11 mouse cellular contexts compared by ENCODE assay signal in genomic region chr10:68125919-68126550, GRCm38 (mm10).
DNase-seq lines count a peak whose midpoint lies in the region; ATAC-seq lines count a peak whose summit lies in the region.
"Had no signal": no experiment of that assay in that cellular context is flagged by ENCODE, and none has a peak within 500 bp of the region (broad histone marks: within the 10 kb centered on the region; RNA-seq: fewer than 3 reads in every experiment).

No protein-coding gene starts in this region.

- no peaks in the 10 kb centered on the region for H3K27me3 ChIP-seq in hindbrain, embryonic 13.5 days
- no peaks in the 10 kb centered on the region for H3K27me3 ChIP-seq in hindbrain, embryonic 11.5 days (ENCODE audit: control insufficient read depth, insufficient read depth, low read length)
- H3K27me3 ChIP-seq in limb, embryonic 15.5 days = no peaks in the 10 kb centered on the region

- peaks cover 3% of the 10 kb centered on the region; the same call in 1 of the 2 replicates for H3K4me1 ChIP-seq in hindbrain, embryonic 13.5 days (replicated peaks)
- no peaks in the 10 kb centered on the region for H3K4me1 ChIP-seq in hindbrain, embryonic 11.5 days (replicated peaks; ENCODE audit: control insufficient read depth, insufficient read depth, low read length)
- H3K4me1 ChIP-seq in limb, embryonic 15.5 days = peaks cover 38% of the 10 kb centered on the region; the same call in 1 of the 2 replicates

- peaks cover 4% of the 10 kb centered on the region; the same call in 1 of the 2 replicates for H3K36me3 ChIP-seq in hindbrain, embryonic 13.5 days
- H3K36me3 ChIP-seq in hindbrain, embryonic 11.5 days (ENCODE audit: control insufficient read depth, insufficient read depth, low read length) = no peaks in the 10 kb centered on the region
- H3K36me3 ChIP-seq in limb, embryonic 15.5 days = peaks cover 7% of the 10 kb centered on the region; the same call in 1 of the 2 replicates

- DNase-seq in hindbrain, embryonic 11.5 days (ENCODE audit: low spot score) = no peak
- DNase-seq in 416B (ENCODE audit: low read depth) = peak; percentile 47
- peak; percentile 62 for DNase-seq in adipocyte (ENCODE audit: low spot score)
- DNase-seq in layer of hippocampus, postnatal 25 days (ENCODE audit: extremely low spot score in 1 of 2, low spot score in 1 of 2) = no peak
- DNase-seq in right cerebral cortex, postnatal 4 days = no peak
- DNase-seq: adrenal gland, postnatal 14 days; cerebellum, postnatal 36 days; right cerebral cortex, postnatal 25 days; thymus, adult 2 months had no signal

- no peak overlapping the region for H3K4me2 ChIP-seq in hindbrain, embryonic 13.5 days
- H3K4me2 ChIP-seq in hindbrain, embryonic 11.5 days (replicated peaks; ENCODE audit: low read depth, low read length) = no peak overlapping the region
- no peak overlapping the region for H3K4me2 ChIP-seq in limb, embryonic 15.5 days

- H3K9me3 ChIP-seq in hindbrain, embryonic 13.5 days = no peaks in the 10 kb centered on the region
- no peaks in the 10 kb centered on the region for H3K9me3 ChIP-seq in hindbrain, embryonic 11.5 days (ENCODE audit: control insufficient read depth, low read length)
- H3K9me3 ChIP-seq in limb, embryonic 15.5 days = no peaks in the 10 kb centered on the region

- H3K4me3 ChIP-seq in hindbrain, embryonic 13.5 days = no peak overlapping the region
- H3K4me3 ChIP-seq in hindbrain, embryonic 11.5 days (ENCODE audit: low read depth, low read length) = no peak overlapping the region
- H3K4me3 ChIP-seq in limb, embryonic 15.5 days = no peak overlapping the region

- 57% methylated on average over 8 of the region's 8 CpGs for WGBS in hindbrain, embryonic 13.5 days
- 79% methylated on average over 8 of the region's 8 CpGs for WGBS in hindbrain, embryonic 11.5 days
- 16% methylated on average over 8 of the region's 8 CpGs for WGBS in limb, embryonic 15.5 days

- 0 out of 2 replicates have a peak overlapping the region, but pooled peaks have one; percentile 5 for H3K27ac ChIP-seq in hindbrain, embryonic 13.5 days
- no peak overlapping the region for H3K27ac ChIP-seq in hindbrain, embryonic 11.5 days (ENCODE audit: low read depth, low read length)
- peak overlapping the region; percentile 54 for H3K27ac ChIP-seq in limb, embryonic 15.5 days

- no peak overlapping the region for H3K9ac ChIP-seq in hindbrain, embryonic 13.5 days
- H3K9ac ChIP-seq in hindbrain, embryonic 11.5 days (ENCODE audit: low read depth, low read length) = no peak overlapping the region
- no peak overlapping the region for H3K9ac ChIP-seq in limb, embryonic 15.5 days

- no peak for ATAC-seq in hindbrain, embryonic 13.5 days (ENCODE audit: low FRiP score)
- no peak for ATAC-seq in hindbrain, embryonic 11.5 days (ENCODE audit: low FRiP score)
- ATAC-seq in limb, embryonic 15.5 days (ENCODE audit: insufficient number of reproducible peaks, low FRiP score, low TSS enrichment, low read depth) = peak; percentile 70; the same call in 1 of the 2 replicates

Comparison
In these comparisons a context has a peak if more than half of its experiments do, and no peak if none do; other contexts are left out.
1. DNase-seq: peak in 416B (single experiment) and adipocyte (single experiment); none in hindbrain, embryonic 11.5 days (single experiment), layer of hippocampus, postnatal 25 days (0 of 2) and right cerebral cortex, postnatal 4 days (single experiment).